Mouse (Mus musculus) C2C12 (cell line): ENCODE results near the gene Ccdc153.

Source experiments
- CEBPB ChIP-seq: IDR thresholded peaks from one replicate; pipeline ENCODE4 v1.6.1; 2011; ENCODE audit warnings: low read depth, mild to moderate bottlenecking, control low read depth, moderate library complexity
- CTCF ChIP-seq: IDR thresholded peaks from one replicate; pipeline ENCODE4 v1.5.1; 2011; ENCODE audit not compliant: control insufficient read depth, insufficient read depth, insufficient read length
- MAX ChIP-seq: IDR thresholded peaks from one replicate; pipeline ENCODE4 v1.6.1; 2011; ENCODE audit warnings: mild to moderate bottlenecking, control low read depth
- MYOD1 ChIP-seq: IDR thresholded peaks from one replicate; pipeline ENCODE4 v1.6.1; 2011; ENCODE audit warnings: low read depth; ENCODE audit not compliant: control insufficient read depth, insufficient read length
- MYOG ChIP-seq: IDR thresholded peaks from one replicate; pipeline ENCODE4 v1.6.1; 2011; ENCODE audit not compliant: control insufficient read depth, insufficient read length; ENCODE audit errors: extremely low read depth

GRCm38 (mm10) chr9:44261388-44261787 is 20.9 kb downstream of the Ccdc153 start:
- TF ChIP-seq MYOG (no peak), MAX (no peak), CTCF (no peak), MYOD1 (no peak), CEBPB (no peak)
